Mouse (Mus musculus): ENCODE data around the gene Dupd1.

- TF ChIP-seq POLR2A (IDR thresholded peaks at IDR 0.05; ENCODE audit: borderline replicate concordance, extremely low read depth, insufficient read depth, insufficient read length, poor library complexity, severe bottlenecking) (no peak), CTCF (IDR thresholded peaks at IDR 0.05; ENCODE audit: borderline replicate concordance, extremely low read depth, insufficient read depth, insufficient read length) (no peak)
Measured at GRCm38 (mm10) chr14:21744169-21744568, 29.8 kb upstream of the Dupd1 start.

Measured in brain, embryonic 14.5 days (tissue).